Mouse (Mus musculus): ENCODE results near the gene Plekha5. TPM values are rescaled to one million over a fixed set of nuclear protein-coding genes. Genes with fewer than 3 reads are reported as not detected.
A peak's percentile ranks its signal among the peaks of the same experiment; 100 is the strongest.
"Not testable (repeated sequence)": the region's sequence is repeated elsewhere in the genome, so short reads cannot be mapped to it uniquely, and the experiment has no call there.

Plekha5 gene
- total RNA-seq, 2 experiments from 2014 or later: 14.5 to 17.3 TPM

- no peak for DNase-seq
- intact Hi-C loops (cut with DNase I; ENCODE audit: low total_unique reads): no loop called here
These were observed 135.6 kb downstream of the Plekha5 start for GRCm38 (mm10) chr6:140559411-140559810.

GRCm38 (mm10) chr6:140561151-140561916 is 137.5 kb downstream of the Plekha5 start:
- no peak for DNase-seq
- intact Hi-C loops (cut with DNase I; ENCODE audit: low total_unique reads): no loop called here

- no peak for DNase-seq
- intact Hi-C loops (cut with DNase I; ENCODE audit: low total_unique reads): no loop called here
These were observed 138.2 kb downstream of the Plekha5 start for GRCm38 (mm10) chr6:140561917-140562590.

GRCm38 (mm10) chr6:140567199-140567598 is 143.3 kb downstream of the Plekha5 start:
- no peak for DNase-seq
- intact Hi-C loops (cut with DNase I; ENCODE audit: low total_unique reads): no loop called here

- no peak for DNase-seq
- intact Hi-C loops (cut with DNase I; ENCODE audit: low total_unique reads): no loop called here
These were observed 144.0 kb downstream of the Plekha5 start for GRCm38 (mm10) chr6:140567897-140568296.

- no peak for DNase-seq
- intact Hi-C loops (cut with DNase I; ENCODE audit: low total_unique reads): no loop called here
These were observed 146.3 kb downstream of the Plekha5 start for GRCm38 (mm10) chr6:140570152-140570551.

- DNase-seq: no peak
- intact Hi-C loops (cut with DNase I; ENCODE audit: low total_unique reads): no loop called here
These were observed 151.1 kb downstream of the Plekha5 start for GRCm38 (mm10) chr6:140574943-140575342.

- no peak for DNase-seq
- intact Hi-C loops (cut with DNase I; ENCODE audit: low total_unique reads): no loop called here
These were observed 152.3 kb downstream of the Plekha5 start for GRCm38 (mm10) chr6:140576133-140576532.

- DNase-seq: peak; percentile 32
- intact Hi-C loops (cut with DNase I; ENCODE audit: low total_unique reads): no loop called here
These were observed 153.3 kb downstream of the Plekha5 start for GRCm38 (mm10) chr6:140576961-140577821.

- intact Hi-C loops (cut with DNase I; ENCODE audit: low total_unique reads): no loop called here
- no peak for DNase-seq
These were observed 153.9 kb downstream of the Plekha5 start for GRCm38 (mm10) chr6:140577822-140578170.

GRCm38 (mm10) chr6:140578985-140579384 is 155.1 kb downstream of the Plekha5 start:
- DNase-seq; intact Hi-C loops (cut with DNase I; ENCODE audit: low total_unique reads): not testable (repeated sequence)

- no peak for DNase-seq
- intact Hi-C loops (cut with DNase I; ENCODE audit: low total_unique reads): no loop called here
These were observed 156.3 kb downstream of the Plekha5 start for GRCm38 (mm10) chr6:140580170-140580569.

GRCm38 (mm10) chr6:140586714-140587259 is 162.9 kb downstream of the Plekha5 start:
- intact Hi-C loops (cut with DNase I; ENCODE audit: low total_unique reads): no loop called here
- DNase-seq: no peak

GRCm38 (mm10) chr6:140591331-140591730 is 167.5 kb downstream of the Plekha5 start:
- intact Hi-C loops (cut with DNase I; ENCODE audit: low total_unique reads): no loop called here
- DNase-seq: peak; percentile 20

- DNase-seq: no peak
- intact Hi-C loops (cut with DNase I; ENCODE audit: low total_unique reads): no loop called here
These were observed 168.9 kb downstream of the Plekha5 start for GRCm38 (mm10) chr6:140592713-140593112.

GRCm38 (mm10) chr6:140593420-140594170 is 169.7 kb downstream of the Plekha5 start:
- intact Hi-C loops (cut with DNase I; ENCODE audit: low total_unique reads): no loop called here
- DNase-seq: peak; percentile 74

- intact Hi-C loops (cut with DNase I; ENCODE audit: low total_unique reads); DNase-seq: not testable (repeated sequence)
These were observed 171.7 kb downstream of the Plekha5 start for GRCm38 (mm10) chr6:140595551-140595950.

GRCm38 (mm10) chr6:140597381-140598329 is 173.8 kb downstream of the Plekha5 start:
- DNase-seq: no peak
- intact Hi-C loops (cut with DNase I; ENCODE audit: low total_unique reads): no loop called here

All from gastrocnemius, postnatal 14 days (tissue).